Mouse (Mus musculus): ENCODE measurements around the gene Abca8a.
"Not testable (repeated sequence)": the region's sequence is repeated elsewhere in the genome, so short reads cannot be mapped to it uniquely, and the experiment has no call there.

Gene Abca8a

DNA sequence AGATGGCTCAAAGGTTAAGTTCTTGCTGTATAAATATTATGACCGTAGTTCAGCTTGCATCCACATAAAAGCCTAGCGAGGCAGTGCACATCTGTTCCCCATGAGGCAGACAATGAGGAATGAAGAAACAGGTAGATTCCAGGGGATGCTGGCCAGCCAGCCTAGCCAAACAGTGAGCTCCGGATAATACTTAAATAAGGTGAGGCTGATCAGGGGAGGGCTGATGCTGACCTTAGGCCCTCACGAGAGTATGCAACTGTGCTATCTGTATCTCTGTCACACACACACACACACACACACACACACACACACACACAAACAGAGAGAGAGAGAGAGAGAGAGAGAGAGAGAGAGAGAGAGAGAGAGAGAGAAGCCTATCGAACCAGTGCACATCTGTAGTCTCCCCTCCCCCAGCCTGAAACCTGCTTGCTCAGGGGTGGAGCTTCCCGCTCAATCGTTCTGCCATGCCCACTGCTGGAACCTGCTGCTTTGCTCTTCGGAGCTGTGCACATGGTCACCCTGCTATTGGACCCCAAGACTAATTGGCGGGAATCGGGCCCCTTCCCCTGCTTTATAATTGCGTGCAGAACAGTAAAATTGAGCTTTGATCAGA, 108.2 kb downstream of the Abca8a start:
- not testable (repeated sequence) for DNase-seq (ENCODE audit: low spot score)

DNA sequence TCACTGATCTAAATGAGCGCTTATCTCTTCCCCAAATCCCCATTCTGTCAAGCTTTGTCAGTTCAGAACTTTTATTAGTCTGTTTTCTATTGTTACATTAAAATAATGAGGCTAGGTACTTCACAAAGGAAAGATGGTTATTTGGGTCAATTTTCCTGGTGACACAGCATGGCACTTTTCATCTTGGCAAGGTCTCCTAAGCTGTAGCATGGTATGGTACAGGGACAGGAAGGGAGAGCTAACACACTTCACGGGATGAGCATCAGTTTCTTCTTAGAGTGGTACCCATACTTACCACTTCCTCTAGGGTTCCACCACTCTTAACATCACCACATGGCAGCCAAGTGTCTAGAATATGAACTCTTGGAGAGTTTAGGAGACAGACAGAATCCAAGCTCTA, 113.9 kb downstream of the Abca8a start:
- DNase-seq (ENCODE audit: low spot score), result no peak

Data from left cerebral cortex, adult 11 months (tissue).